Mouse (Mus musculus) WW6 (cell line): ENCODE data around the gene Hyou1.
"Not testable (repeated sequence)": the region's sequence is repeated elsewhere in the genome, so short reads cannot be mapped to it uniquely, and the experiment has no call there.

ENCODE experiments used
- DNase-seq: peaks from one replicate; pipeline ENCODE4 v3.0.0-alpha.2; 2013; ENCODE audit warnings: low read depth, low spot score

The Hyou1 gene

GRCm38 (mm10) chr9:44351396-44351795 is 27.9 kb upstream of the Hyou1 start:
- DNase-seq: no peak

- DNase-seq: no peak
Measured at GRCm38 (mm10) chr9:44352337-44352736, 27.0 kb upstream of the Hyou1 start.

GRCm38 (mm10) chr9:44353142-44353541 is 26.1 kb upstream of the Hyou1 start:
- DNase-seq: no peak

DNA sequence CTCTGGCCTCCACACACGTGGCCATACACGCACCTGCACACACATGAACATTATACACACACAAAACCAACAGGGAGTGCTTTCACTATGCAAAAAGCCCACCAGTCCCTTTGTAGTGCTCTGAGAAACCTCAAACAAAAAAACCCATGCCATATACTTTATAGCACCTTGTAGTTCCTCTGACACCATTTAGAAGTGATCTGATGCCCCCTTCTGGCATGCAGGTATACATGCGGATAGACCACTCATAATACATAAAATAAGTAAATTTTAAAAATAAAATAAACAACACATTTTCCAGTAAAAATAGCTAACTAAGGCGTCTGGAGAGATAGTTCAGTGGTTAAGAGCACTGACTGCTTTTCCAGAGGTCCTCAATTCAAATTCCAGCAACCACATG is 22.1 kb upstream of the Hyou1 start:
- no peak for DNase-seq

DNA sequence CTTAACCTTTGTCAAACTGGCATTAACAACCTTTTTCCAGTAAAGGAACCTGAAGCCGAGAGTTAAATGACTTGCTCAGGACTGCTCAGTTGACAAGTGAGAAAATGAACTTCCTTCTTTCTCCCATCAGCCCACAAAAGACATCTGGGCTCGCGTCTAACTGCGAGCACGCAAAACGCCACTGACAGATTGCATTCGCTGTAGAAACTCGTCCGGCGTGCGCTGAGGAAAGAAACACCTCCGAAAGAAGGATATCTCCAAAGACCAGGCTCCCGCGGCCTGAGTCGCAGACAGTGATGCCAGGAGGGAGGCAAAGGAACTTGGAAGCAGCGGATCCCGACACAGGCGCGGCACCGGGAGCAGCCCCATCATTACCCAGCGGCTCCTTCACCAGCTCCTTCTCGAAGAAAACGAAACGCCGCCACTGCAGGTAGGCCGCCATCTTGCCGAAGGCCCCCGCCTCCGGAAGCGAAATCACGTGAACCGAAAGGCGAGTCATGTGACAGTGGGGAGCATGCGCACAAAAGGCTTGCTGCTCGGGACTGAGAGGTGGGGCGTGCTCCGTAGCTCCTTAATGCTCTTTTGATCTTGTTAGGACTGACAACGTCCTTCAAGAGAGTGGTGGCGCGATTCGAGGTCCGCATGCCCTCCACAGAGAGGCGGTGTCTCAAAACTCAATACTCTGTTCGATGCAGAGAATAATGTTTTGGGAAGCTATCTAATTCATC is 17.9 kb upstream of the Hyou1 start, which contains the start of gene Vps11:
TSS of gene Vps11 (minus strand) at position 481 of the 728 bp plus-strand sequence.
- peak; percentile 95 for DNase-seq

DNA sequence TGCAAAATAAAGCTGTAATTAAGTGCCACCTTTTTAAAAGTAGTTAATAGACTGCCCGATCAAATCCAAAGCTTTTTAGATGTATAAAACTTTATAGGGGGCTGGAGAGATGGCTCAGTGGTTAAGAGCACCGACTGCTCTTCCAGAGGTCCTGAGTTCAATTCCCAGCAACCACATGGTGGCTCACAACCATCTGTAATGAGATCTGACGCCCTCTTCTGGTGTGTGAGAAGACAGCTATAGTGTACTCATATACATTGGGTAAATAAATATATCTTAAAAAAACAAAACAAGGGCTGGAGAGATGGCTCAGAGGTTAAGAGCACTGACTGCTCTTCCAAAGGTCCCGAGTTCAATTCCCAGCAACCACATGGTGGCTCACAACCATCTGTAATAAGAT is 17.4 kb upstream of the Hyou1 start:
- DNase-seq: not testable (repeated sequence)

DNA sequence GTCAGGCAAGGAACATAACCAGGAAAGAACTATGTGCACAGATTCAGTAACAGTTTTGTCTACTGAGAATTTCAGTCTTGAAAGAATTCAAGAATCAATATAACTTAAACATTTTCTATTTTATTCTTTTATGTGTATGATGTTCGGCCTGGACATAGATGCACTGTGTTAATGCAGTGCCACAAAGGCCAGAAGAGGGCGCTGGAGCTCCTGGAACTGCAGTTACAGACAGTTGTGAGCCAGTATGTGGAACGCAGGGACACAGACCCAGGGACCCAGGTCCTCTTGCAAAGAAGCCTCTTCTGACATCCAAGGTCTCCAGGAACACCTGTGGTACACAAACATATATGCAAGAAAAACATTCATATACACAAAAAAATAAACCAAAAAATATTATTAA is 14.8 kb upstream of the Hyou1 start:
- DNase-seq: no peak

DNA sequence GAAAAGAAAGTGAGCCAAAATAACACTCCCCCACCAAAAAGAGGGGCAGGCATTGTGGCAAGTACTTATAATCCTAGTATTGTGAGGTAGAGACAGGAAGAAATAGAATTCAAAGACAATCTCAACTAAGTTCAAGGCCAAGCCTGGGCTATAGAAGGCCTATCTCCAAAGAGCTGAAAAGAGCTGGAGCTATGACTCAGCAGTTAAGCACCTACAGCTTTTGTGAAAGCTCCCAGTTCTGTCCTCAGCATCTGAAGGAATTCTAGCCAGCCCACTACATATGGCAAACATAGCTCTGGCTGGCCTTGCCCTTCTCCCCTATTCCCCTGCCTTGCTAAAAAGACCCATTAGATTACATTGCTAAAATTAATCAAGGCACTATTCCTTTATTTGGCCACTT is 5.9 kb upstream of the Hyou1 start:
- no peak for DNase-seq

- no peak for DNase-seq
Measured at GRCm38 (mm10) chr9:44376141-44376540, 3.1 kb upstream of the Hyou1 start.

GRCm38 (mm10) chr9:44377335-44377734 is 2.0 kb upstream of the Hyou1 start:
- not testable (repeated sequence) for DNase-seq

GRCm38 (mm10) chr9:44378153-44378730 is 1.0 kb upstream of the Hyou1 start:
- DNase-seq: no peak

DNA sequence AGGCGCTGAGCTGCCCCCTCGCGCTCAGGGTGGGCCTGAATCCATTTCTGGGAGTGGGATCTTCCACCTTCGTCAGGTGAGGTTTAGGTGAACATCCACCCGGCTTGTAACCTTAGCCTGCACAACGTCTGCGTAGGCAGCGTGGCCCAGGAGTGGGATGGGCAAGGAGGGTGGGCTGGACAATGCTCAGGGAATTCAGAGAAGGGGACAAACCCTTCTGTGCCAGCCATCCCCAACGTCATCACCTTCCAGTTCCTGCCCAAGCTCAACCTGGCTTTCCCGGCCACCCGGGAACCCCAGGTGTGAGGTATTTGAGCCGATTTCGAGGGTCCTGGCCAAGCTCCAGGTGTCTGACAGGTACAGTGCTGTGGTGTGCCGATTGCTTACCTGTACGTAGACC is 572 bp downstream of the Hyou1 start:
- no peak for DNase-seq

DNA sequence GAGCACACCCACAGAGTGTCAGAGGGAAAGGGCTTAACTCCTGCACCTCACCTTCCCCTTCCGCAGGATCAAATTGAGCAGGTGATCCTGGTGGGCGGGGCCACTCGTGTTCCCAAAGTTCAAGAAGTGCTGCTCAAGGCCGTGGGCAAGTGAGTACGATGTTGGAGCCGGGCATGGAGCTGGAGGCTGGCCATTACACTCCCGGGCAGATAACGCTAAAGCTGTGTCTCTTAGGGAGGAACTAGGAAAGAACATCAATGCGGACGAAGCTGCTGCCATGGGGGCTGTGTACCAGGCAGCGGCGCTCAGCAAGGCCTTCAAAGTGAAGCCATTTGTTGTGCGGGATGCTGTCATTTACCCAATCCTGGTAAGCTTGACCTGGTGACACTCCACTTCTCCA is 5.3 kb downstream of the Hyou1 start:
- DNase-seq: no peak

GRCm38 (mm10) chr9:44387221-44387620 is 7.9 kb downstream of the Hyou1 start:
- DNase-seq: no peak

GRCm38 (mm10) chr9:44389273-44389672 is 10.0 kb downstream of the Hyou1 start:
- DNase-seq: no peak

DNA sequence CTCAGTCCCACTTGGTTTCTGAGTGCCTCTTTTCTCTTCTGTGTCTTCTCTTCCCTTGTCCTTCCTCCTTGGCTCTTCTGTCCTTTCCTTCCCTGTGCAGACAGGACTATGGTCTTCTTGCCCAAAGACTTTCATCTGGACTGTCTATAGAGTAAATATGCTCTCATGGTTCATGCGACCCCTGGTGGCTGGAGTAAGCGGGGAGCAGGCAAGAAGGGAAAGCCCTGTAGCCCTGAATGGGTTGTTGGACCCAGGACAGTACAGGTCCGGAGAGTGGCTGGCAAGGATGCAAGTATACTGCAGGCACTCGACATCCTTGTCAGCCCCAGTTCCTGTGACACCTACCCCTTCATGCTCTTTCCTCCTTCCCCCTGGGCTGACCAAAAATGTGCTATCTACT is 12.2 kb downstream of the Hyou1 start:
- no peak for DNase-seq

GRCm38 (mm10) chr9:44396684-44397411 is 17.6 kb downstream of the Hyou1 start, which contains the start of gene Slc37a4:
TSS of gene Slc37a4 (plus strand) at chr9:44396852.
- peak; percentile 65 for DNase-seq

GRCm38 (mm10) chr9:44398087-44398486 is 18.8 kb downstream of the Hyou1 start:
- DNase-seq: no peak

DNA sequence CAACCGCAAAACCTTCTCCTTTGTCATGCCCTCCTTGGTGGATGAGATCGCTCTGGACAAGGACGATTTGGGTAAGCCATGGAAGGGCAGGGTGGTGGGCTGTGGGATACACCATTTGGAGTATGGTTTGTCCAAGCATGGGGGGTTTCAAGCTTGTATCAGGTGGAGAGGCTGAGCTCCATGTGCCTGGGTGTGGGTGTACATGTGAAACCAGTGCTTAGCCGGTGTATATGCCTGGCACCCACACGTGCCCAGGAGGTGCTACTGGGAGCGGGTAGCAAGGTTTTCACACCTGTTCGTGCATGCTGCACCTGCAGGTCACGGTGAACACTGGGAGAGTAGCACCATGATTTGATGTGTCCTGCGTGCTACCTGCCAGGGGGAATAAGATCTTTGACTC is 19.3 kb downstream of the Hyou1 start:
- no peak for DNase-seq

- DNase-seq: no peak
Measured at GRCm38 (mm10) chr9:44399114-44399794, 20.0 kb downstream of the Hyou1 start.

- no peak for DNase-seq
Measured at GRCm38 (mm10) chr9:44399795-44400114, 20.5 kb downstream of the Hyou1 start.

GRCm38 (mm10) chr9:44401081-44401480 is 21.8 kb downstream of the Hyou1 start:
- DNase-seq: no peak
